Mouse (Mus musculus): ENCODE results near the gene Faap100. TPM values are rescaled to one million over a fixed set of nuclear protein-coding genes. Genes with fewer than 3 reads are reported as not detected.

The Faap100 gene
- polyA plus RNA-seq, 1 experiment, result 49.2 TPM

DNA sequence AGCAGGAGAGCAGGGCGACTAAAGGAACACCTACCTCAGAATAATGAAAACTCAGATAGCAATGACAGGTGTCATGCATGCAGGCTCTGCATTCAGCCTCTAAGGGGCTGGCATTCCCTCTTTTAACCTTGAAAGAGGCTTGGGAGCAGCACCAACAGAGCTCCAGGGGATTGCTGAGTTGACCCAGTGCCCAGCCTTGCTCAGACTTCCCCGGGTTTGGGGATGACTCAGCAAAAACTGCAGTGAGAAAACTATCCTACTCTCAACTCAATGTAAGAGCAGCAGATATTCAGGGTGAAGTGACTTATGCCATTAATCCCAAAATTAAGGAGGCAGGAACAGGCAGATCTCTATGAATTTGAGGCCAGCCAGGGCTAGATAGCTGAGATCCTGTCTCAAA lies 8.6 kb upstream of the Faap100 start:
- no peak overlapping the region for H3K27ac ChIP-seq (ENCODE audit: insufficient read depth, low read depth, low read length)
- no peak overlapping the region for H3K4me3 ChIP-seq (ENCODE audit: low read depth, low read length)
- H3K27me3 ChIP-seq (ENCODE audit: control insufficient read depth, insufficient read depth, low read length), result no peaks in the 10 kb centered on the region
- H3K4me1 ChIP-seq (ENCODE audit: control insufficient read depth, insufficient read depth, insufficient read length, low read length), result no peaks in the 10 kb centered on the region
- 52% methylated on average over 2 of the region's 2 CpGs for WGBS
- no peak for TF ChIP-seq CTCF (IDR thresholded peaks at IDR 0.05; ENCODE audit: extremely low read depth, insufficient read length, insufficient replicate concordance, low read depth, low read length)
- no peak for TF ChIP-seq POLR2A (IDR thresholded peaks at IDR 0.05; ENCODE audit: low read depth, low read length)
- H3K36me3 ChIP-seq (ENCODE audit: control insufficient read depth, insufficient read depth, low read length), result peaks cover 51% of the 10 kb centered on the region

DNA sequence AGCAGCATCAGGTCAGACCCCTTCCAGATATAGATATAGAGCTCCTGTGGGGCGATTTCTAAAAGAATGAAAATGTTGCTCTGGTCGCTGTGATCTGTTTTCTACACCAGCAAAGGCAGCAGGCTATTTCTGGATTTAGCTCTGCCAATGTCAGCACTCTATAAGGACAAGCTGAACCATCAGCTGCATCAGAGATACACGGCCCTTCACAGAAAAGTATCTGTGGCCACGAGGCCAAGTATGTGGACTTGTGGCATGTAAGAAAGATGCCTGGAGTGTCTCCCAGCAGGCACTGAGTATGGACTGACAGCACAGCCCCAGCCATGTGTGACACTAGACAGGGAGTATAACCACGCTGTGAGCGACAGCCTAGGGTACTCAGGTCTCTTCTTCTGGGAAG lies 8.1 kb upstream of the Faap100 start:
- TF ChIP-seq CTCF (IDR thresholded peaks at IDR 0.05; ENCODE audit: extremely low read depth, insufficient read length, insufficient replicate concordance, low read depth, low read length), result no peak
- no peak for TF ChIP-seq POLR2A (IDR thresholded peaks at IDR 0.05; ENCODE audit: low read depth, low read length)
- Histone ChIP-seq H3K4me1 (ENCODE audit: control insufficient read depth, insufficient read depth, insufficient read length, low read length) (no peaks in the 10 kb centered on the region), H3K27me3 (ENCODE audit: control insufficient read depth, insufficient read depth, low read length) (no peaks in the 10 kb centered on the region), H3K27ac (ENCODE audit: insufficient read depth, low read depth, low read length) (no peak overlapping the region), H3K4me3 (ENCODE audit: low read depth, low read length) (no peak overlapping the region), H3K36me3 (ENCODE audit: control insufficient read depth, insufficient read depth, low read length) (peaks cover 55% of the 10 kb centered on the region)
- WGBS, result 93% methylated on average over 6 of the region's 6 CpGs

DNA sequence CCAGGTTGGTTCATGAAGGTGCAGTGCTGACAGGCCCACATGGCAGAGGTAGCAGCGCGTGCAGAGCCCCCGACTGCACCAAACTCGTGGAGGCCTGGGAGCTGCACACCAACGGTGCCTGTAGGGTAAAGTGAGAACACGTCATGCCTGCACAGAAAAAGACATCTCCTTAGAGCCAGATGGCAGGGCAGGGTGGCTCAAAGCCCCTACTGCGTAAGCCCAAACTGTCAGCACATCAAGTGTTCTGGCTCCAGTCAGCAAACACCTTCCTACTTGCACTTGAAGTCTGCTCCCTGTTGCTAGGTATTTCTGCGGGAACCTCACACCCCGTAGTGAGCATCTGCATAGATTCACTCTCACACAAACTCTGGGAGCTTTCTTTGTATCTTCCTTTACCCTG lies 3.9 kb upstream of the Faap100 start:
- H3K27me3 ChIP-seq (ENCODE audit: control insufficient read depth, insufficient read depth, low read length), result no peaks in the 10 kb centered on the region
- H3K4me1 ChIP-seq (ENCODE audit: control insufficient read depth, insufficient read depth, insufficient read length, low read length), result peaks cover 8% of the 10 kb centered on the region
- no peak overlapping the region for H3K4me3 ChIP-seq (ENCODE audit: low read depth, low read length)
- TF ChIP-seq CTCF (IDR thresholded peaks at IDR 0.05; ENCODE audit: extremely low read depth, insufficient read length, insufficient replicate concordance, low read depth, low read length) (no peak), POLR2A (IDR thresholded peaks at IDR 0.05; ENCODE audit: low read depth, low read length) (no peak)
- H3K27ac ChIP-seq (ENCODE audit: insufficient read depth, low read depth, low read length), result no peak overlapping the region
- WGBS, result 95% methylated on average over 9 of the region's 9 CpGs
- peaks cover 46% of the 10 kb centered on the region for H3K36me3 ChIP-seq (ENCODE audit: control insufficient read depth, insufficient read depth, low read length)

DNA sequence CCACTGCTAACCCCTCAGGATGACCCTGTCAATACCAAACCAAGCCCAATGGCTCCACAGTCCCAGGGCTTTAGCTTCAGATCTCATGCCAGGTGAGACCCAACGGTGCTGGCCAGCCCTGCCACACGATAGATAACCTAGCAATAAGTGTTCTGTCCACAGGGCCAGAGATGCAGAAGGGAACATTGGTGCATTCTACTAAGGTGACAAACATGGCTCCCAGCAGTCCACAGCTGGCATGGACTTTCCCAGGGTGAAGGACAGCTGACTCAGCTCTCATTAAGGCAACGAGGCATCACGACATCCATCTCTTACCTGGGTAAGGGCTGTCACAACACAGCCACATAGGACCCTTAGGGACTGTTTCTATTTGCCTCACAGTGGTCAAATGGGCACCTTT lies 2.6 kb upstream of the Faap100 start:
- Histone ChIP-seq H3K4me3 (ENCODE audit: low read depth, low read length) (no peak overlapping the region), H3K4me1 (ENCODE audit: control insufficient read depth, insufficient read depth, insufficient read length, low read length) (peaks cover 8% of the 10 kb centered on the region), H3K27ac (ENCODE audit: insufficient read depth, low read depth, low read length) (no peak overlapping the region), H3K36me3 (ENCODE audit: control insufficient read depth, insufficient read depth, low read length) (peaks cover 46% of the 10 kb centered on the region), H3K27me3 (ENCODE audit: control insufficient read depth, insufficient read depth, low read length) (no peaks in the 10 kb centered on the region)
- TF ChIP-seq POLR2A (IDR thresholded peaks at IDR 0.05; ENCODE audit: low read depth, low read length) (no peak), CTCF (IDR thresholded peaks at IDR 0.05; ENCODE audit: extremely low read depth, insufficient read length, insufficient replicate concordance, low read depth, low read length) (no peak)
- WGBS, result 94% methylated on average over 4 of the region's 4 CpGs

DNA sequence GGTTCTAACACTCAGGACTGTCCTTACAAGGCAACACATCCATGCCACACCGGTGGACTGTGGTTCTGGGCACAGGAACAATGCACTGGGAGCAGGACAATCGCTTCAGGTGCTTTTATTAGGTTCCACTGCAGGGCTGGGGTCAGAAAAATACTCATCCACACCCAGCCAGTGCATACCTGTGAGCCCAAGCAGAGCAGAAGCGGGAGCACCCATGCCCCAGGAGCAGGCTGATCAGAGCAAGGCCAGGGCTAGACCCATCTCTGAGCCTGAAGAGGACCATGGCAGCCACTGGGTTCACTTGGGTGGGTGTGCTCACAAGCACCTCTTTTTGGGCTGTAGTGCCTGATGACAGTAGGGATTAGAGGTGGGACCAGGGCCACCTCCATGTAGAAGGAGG lies 1.7 kb upstream of the Faap100 start:
- H3K4me1 ChIP-seq (ENCODE audit: control insufficient read depth, insufficient read depth, insufficient read length, low read length), result peaks cover 8% of the 10 kb centered on the region
- no peak overlapping the region for H3K4me3 ChIP-seq (ENCODE audit: low read depth, low read length)
- TF ChIP-seq POLR2A (IDR thresholded peaks at IDR 0.05; ENCODE audit: low read depth, low read length), result no peak
- no peak for TF ChIP-seq CTCF (IDR thresholded peaks at IDR 0.05; ENCODE audit: extremely low read depth, insufficient read length, insufficient replicate concordance, low read depth, low read length)
- 95% methylated on average over 3 of the region's 3 CpGs for WGBS
- no peak overlapping the region for H3K27ac ChIP-seq (ENCODE audit: insufficient read depth, low read depth, low read length)
- H3K27me3 ChIP-seq (ENCODE audit: control insufficient read depth, insufficient read depth, low read length), result no peaks in the 10 kb centered on the region
- H3K36me3 ChIP-seq (ENCODE audit: control insufficient read depth, insufficient read depth, low read length), result peaks cover 41% of the 10 kb centered on the region

DNA sequence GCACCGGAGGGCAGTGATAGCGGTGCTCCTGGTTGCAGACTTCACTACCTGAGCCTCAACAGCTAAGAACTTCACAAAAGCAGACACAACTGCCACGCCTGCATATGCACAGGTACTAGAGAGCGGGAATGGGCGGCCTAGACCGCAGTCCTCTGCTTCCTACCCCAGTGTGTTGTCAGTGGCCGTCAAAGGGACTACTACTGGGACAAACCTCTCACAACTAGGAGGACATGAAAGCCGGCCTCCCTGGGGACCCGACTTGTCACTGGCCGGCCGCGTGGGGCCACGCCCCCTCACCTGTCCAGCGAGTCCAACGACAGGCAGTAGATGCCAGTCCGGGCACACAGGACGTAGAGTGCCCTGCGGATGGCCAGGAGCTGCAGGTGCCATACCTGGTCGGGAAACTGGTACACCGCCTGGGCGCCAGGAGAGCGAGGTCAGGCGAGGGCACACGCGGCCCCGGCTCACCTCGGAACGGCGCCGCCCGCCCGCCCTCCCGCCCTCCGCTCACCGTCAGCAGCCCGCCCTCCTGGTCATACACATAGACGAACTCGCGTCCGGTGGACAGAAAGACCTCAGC lies 443 bp downstream of the Faap100 start:
- TF ChIP-seq CTCF (IDR thresholded peaks at IDR 0.05; ENCODE audit: extremely low read depth, insufficient read length, insufficient replicate concordance, low read depth, low read length) (no peak), POLR2A (IDR thresholded peaks at IDR 0.05; ENCODE audit: low read depth, low read length) (no peak)
- Histone ChIP-seq H3K36me3 (ENCODE audit: control insufficient read depth, insufficient read depth, low read length) (peaks cover 37% of the 10 kb centered on the region), H3K27ac (ENCODE audit: insufficient read depth, low read depth, low read length) (no peak overlapping the region), H3K4me3 (ENCODE audit: low read depth, low read length) (peak overlapping the region; percentile 72), H3K27me3 (ENCODE audit: control insufficient read depth, insufficient read depth, low read length) (no peaks in the 10 kb centered on the region), H3K4me1 (ENCODE audit: control insufficient read depth, insufficient read depth, insufficient read length, low read length) (peaks cover 8% of the 10 kb centered on the region)
- WGBS, result 2% methylated on average over 40 of the region's 40 CpGs

DNA sequence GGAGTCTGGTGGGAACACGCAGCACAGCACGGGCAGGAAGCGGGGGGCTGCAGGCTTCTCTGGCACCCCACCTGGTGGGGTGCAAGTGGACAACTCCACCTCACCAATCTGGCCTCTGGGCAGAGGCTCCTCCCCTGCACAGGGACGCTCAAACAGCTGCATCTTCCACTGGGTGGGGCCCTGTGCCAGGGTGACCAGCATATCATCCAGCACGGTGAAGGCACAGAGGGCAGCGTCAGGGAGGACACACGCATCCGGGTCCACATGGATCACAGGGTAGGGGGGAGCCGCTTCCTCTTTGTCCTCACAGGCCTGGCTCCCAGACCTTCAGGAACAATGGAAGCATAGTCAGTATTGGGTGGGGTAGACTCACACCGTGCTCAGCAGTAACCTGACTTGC lies 1.2 kb downstream of the Faap100 start:
- H3K36me3 ChIP-seq (ENCODE audit: control insufficient read depth, insufficient read depth, low read length), result peaks cover 37% of the 10 kb centered on the region
- no peaks in the 10 kb centered on the region for H3K27me3 ChIP-seq (ENCODE audit: control insufficient read depth, insufficient read depth, low read length)
- no peak overlapping the region for H3K27ac ChIP-seq (ENCODE audit: insufficient read depth, low read depth, low read length)
- H3K4me1 ChIP-seq (ENCODE audit: control insufficient read depth, insufficient read depth, insufficient read length, low read length), result peaks cover 8% of the 10 kb centered on the region
- peak overlapping the region; percentile 72; the same call in 1 of the 2 replicates for H3K4me3 ChIP-seq (ENCODE audit: low read depth, low read length)
- WGBS, result 49% methylated on average over 10 of the region's 10 CpGs
- TF ChIP-seq POLR2A (IDR thresholded peaks at IDR 0.05; ENCODE audit: low read depth, low read length) (no peak), CTCF (IDR thresholded peaks at IDR 0.05; ENCODE audit: extremely low read depth, insufficient read length, insufficient replicate concordance, low read depth, low read length) (no peak)

Data from small intestine, adult 2 months (tissue).